ENCODE assay signal across 18 mouse cellular contexts in genomic region chr8:82875135-82875534, GRCm38 (mm10). TPM values are rescaled to one million over a fixed set of nuclear protein-coding genes. Genes with fewer than 3 reads are reported as not detected.
DNase-seq lines count a peak whose midpoint lies in the region; ATAC-seq and TF ChIP-seq lines count a peak whose summit lies in the region.
"Had no signal": no experiment of that assay in that cellular context is flagged by ENCODE, and none has a peak within 500 bp of the region (broad histone marks: within the 10 kb centered on the region; RNA-seq: fewer than 3 reads in every experiment).

No protein-coding gene starts in this region.

- H3K79me2 ChIP-seq in liver, adult 2 months (ENCODE audit: control insufficient read depth, insufficient read depth, low read length), result no peaks in the 10 kb centered on the region

- H3K27me3 ChIP-seq in liver, adult 2 months (ENCODE audit: control insufficient read depth, insufficient read depth, low read length), result no peaks in the 10 kb centered on the region
- no peaks in the 10 kb centered on the region for H3K27me3 ChIP-seq in liver, embryonic 12.5 days (replicated peaks)
- H3K27me3 ChIP-seq in heart, embryonic 14.5 days (ENCODE audit: control insufficient read depth, insufficient read depth, low read length), result no peaks in the 10 kb centered on the region
- H3K27me3 ChIP-seq: limb, embryonic 15.5 days had no signal

- H3K4me2 ChIP-seq in liver, embryonic 12.5 days, result no peak overlapping the region
- peak overlapping the region; percentile 16; the same call in 1 of the 2 replicates for H3K4me2 ChIP-seq in heart, embryonic 14.5 days (ENCODE audit: low read length)
- H3K4me2 ChIP-seq: limb, embryonic 15.5 days had no signal

- intact Hi-C loops in gastrocnemius, adult 2 months (cut with DNase I), result no loop called here
- intact Hi-C loops in left cerebral cortex, postnatal 14 days (cut with DNase I), result no loop called here

- no peaks in the 10 kb centered on the region for H3K36me3 ChIP-seq in liver, adult 2 months (ENCODE audit: control insufficient read depth, insufficient read depth, low read length)
- no peaks in the 10 kb centered on the region for H3K36me3 ChIP-seq in liver, embryonic 12.5 days
- no peaks in the 10 kb centered on the region for H3K36me3 ChIP-seq in heart, embryonic 14.5 days (ENCODE audit: control insufficient read depth, insufficient read depth, low read length)
- H3K36me3 ChIP-seq: forebrain, embryonic 10.5 days; G1E; limb, embryonic 15.5 days had no signal

- DNase-seq in gastrocnemius, adult 2 months, result no peak
- no peak for DNase-seq in gastrocnemius, adult 18-20 months (ENCODE audit: low spot score)
- DNase-seq in liver, adult 2 months (ENCODE audit: extremely low read depth, low read depth, low spot score), result peak; percentile 38
- no peak for DNase-seq in left cerebral cortex, postnatal 14 days (ENCODE audit: low spot score in 2 of 2)
- no peak for DNase-seq in layer of hippocampus, postnatal 10 days (ENCODE audit: low spot score in 2 of 2)
- DNase-seq: cerebellum, adult 11 months; embryo, embryonic 11 days; spleen, adult 18-20 months; thymus, adult 18-20 months had no signal

- H3K4me1 ChIP-seq in liver, adult 2 months (ENCODE audit: control insufficient read depth, insufficient read depth, low read length), result no peaks in the 10 kb centered on the region
- no peaks in the 10 kb centered on the region for H3K4me1 ChIP-seq in liver, embryonic 12.5 days
- H3K4me1 ChIP-seq in heart, embryonic 14.5 days (ENCODE audit: control insufficient read depth in 2 of 2, insufficient read depth in 2 of 2, low read length in 2 of 2), result peaks cover 3 to 9% of the 10 kb centered on the region in 2 experiments
- H3K4me1 ChIP-seq: forebrain, embryonic 10.5 days had no signal

- no peak overlapping the region for H3K4me3 ChIP-seq in gastrocnemius, adult 2 months
- no peak overlapping the region for H3K4me3 ChIP-seq in liver, adult 2 months (ENCODE audit: insufficient read depth, low read depth, low read length)
- H3K4me3 ChIP-seq in liver, embryonic 12.5 days, result no peak overlapping the region
- no peak overlapping the region for H3K4me3 ChIP-seq in heart, embryonic 14.5 days (ENCODE audit: control insufficient read depth in 1 of 2, insufficient read depth in 1 of 2, low read depth in 1 of 2, low read length in 2 of 2)
- H3K4me3 ChIP-seq: forebrain, embryonic 10.5 days; limb, embryonic 15.5 days; megakaryocyte, embryonic 14.5 days; myocyte had no signal

- H3K27ac ChIP-seq in gastrocnemius, adult 2 months, result peak overlapping the region; percentile 48
- H3K27ac ChIP-seq in liver, adult 2 months (replicated peaks; ENCODE audit: insufficient read depth, low read depth, low read length), result no peak overlapping the region
- no peak overlapping the region for H3K27ac ChIP-seq in liver, embryonic 12.5 days
- H3K27ac ChIP-seq in heart, embryonic 14.5 days (replicated peaks in 1 of 2; ENCODE audit: control insufficient read depth in 1 of 2, insufficient read depth in 1 of 2, low read depth in 2 of 2, low read length in 2 of 2), result peak overlapping the region; percentile 64; a peak in 3 of 4 replicates
- H3K27ac ChIP-seq: forebrain, embryonic 10.5 days; hindbrain, postnatal 0 days; limb, embryonic 15.5 days had no signal

- ATAC-seq in liver, embryonic 12.5 days, result no peak
- ATAC-seq in heart, embryonic 14.5 days (ENCODE audit: insufficient number of reproducible peaks, insufficient read depth, low FRiP score, low read depth), result peak; percentile 76
- ATAC-seq in megakaryocyte progenitor cell, adult 5-6 weeks (replicated peaks; ENCODE audit: poor library complexity), result peak; percentile 56
- ATAC-seq: hindbrain, postnatal 0 days had no signal

- no peak overlapping the region for H3K9ac ChIP-seq in liver, adult 2 months (ENCODE audit: low read depth, low read length)
- H3K9ac ChIP-seq in liver, embryonic 12.5 days, result no peak overlapping the region
- H3K9ac ChIP-seq in heart, embryonic 14.5 days (ENCODE audit: low read length), result no peak overlapping the region
- H3K9ac ChIP-seq: limb, embryonic 15.5 days had no signal

- no peaks in the 10 kb centered on the region for H3K9me3 ChIP-seq in liver, embryonic 12.5 days (replicated peaks)
- H3K9me3 ChIP-seq in heart, embryonic 14.5 days (ENCODE audit: control insufficient read depth, low read length), result no peaks in the 10 kb centered on the region
- H3K9me3 ChIP-seq: forebrain, embryonic 10.5 days; G1E; limb, embryonic 15.5 days; megakaryocyte, embryonic 14.5 days had no signal

- TF ChIP-seq POLR2A in liver, adult 2 months (IDR thresholded peaks at IDR 0.05; ENCODE audit: extremely low read depth, insufficient read depth, low read length), result no peak

- WGBS in liver, adult 2 months, result 69% methylated on average over 7 of the region's 7 CpGs
- WGBS in liver, embryonic 12.5 days (ENCODE audit: insufficient replicate concordance), result 38% methylated on average over 7 of the region's 7 CpGs
- 31% methylated on average over 7 of the region's 7 CpGs for WGBS in heart, embryonic 14.5 days

- no peak for TF ChIP-seq CTCF in gastrocnemius, adult 2 months (IDR thresholded peaks at IDR 0.05)
- TF ChIP-seq CTCF in liver, adult 2 months (IDR thresholded peaks at IDR 0.05; ENCODE audit: low read depth, low read length), result no peak

RNA-seq across cellular contexts. Expression of gene Rnf150, which starts 12.0 kb away (rescaled TPM):
- total RNA-seq in gastrocnemius, adult 2 months (2021), result 10 to 100 TPM; 26.0 to 34.8 TPM
- 10 to 100 TPM; 37.6 to 41.1 TPM for total RNA-seq in gastrocnemius, adult 18-20 months (2021)
- total RNA-seq in liver, adult 2 months (2014; rRNA removed), result 0.92 and 1.2 TPM in 2 replicates
- polyA plus RNA-seq in liver, adult 2 months (2012; rRNA removed), result 0.11 and 0.24 TPM in 2 replicates
- 0.17 and 0.19 TPM in 2 replicates for polyA plus RNA-seq in liver, embryonic 12.5 days (2016; fragmentation: Nextera tagmentation; extraction: Ambion mirVana)
- 0.92 and 1.2 TPM in 2 replicates for polyA plus RNA-seq in heart, embryonic 14.5 days (2014; fragmentation: Nextera tagmentation; extraction: Ambion mirVana)
- total RNA-seq in megakaryocyte progenitor cell, adult 5-6 weeks (2015), result 0.99 and 1.0 TPM in 2 replicates
- 0.21 and 1.3 TPM in 2 replicates for total RNA-seq in megakaryocyte progenitor cell, adult 5-6 weeks (2017)
- total RNA-seq in left cerebral cortex, postnatal 14 days (2021), result 10 to 100 TPM; 33.0 to 35.0 TPM
- 10 to 100 TPM; 31.4 to 35.1 TPM for total RNA-seq in layer of hippocampus, postnatal 10 days (2021)
- polyA plus RNA-seq: G1E had no signal

Comparison
In these comparisons a context has a peak if more than half of its experiments do, and no peak if none do; other contexts are left out.
1. H3K27ac ChIP-seq: peak in gastrocnemius, adult 2 months (single experiment) and heart, embryonic 14.5 days (2 of 2); none in liver, adult 2 months (single experiment) and liver, embryonic 12.5 days (single experiment).
2. RNA of gene Rnf150, which starts 12.0 kb away (total RNA-seq): 37.6 to 41.1 TPM in gastrocnemius, adult 18-20 months, 31.4 to 35.1 TPM in layer of hippocampus, postnatal 10 days, 33.0 to 35.0 TPM in left cerebral cortex, postnatal 14 days and 26.0 to 34.8 TPM in gastrocnemius, adult 2 months; 0.21 to 1.3 TPM in megakaryocyte progenitor cell, adult 5-6 weeks and 0.92 to 1.2 TPM in liver, adult 2 months; every median in the first group is over 10 times any median in the second.